Mouse (Mus musculus): Measurements from ENCODE around the gene Nelfb.

- TF ChIP-seq CTCF (IDR thresholded peaks at IDR 0.05; ENCODE audit: low read depth) (no peak), EP300 (IDR thresholded peaks at IDR 0.05; ENCODE audit: low read depth) (peak; percentile 73)
Measured at GRCm38 (mm10) chr2:25223681-25224491, 12.6 kb upstream of the Nelfb start.
